Mouse (Mus musculus): Measurements from ENCODE around the gene Rab5a. TPM values are rescaled to one million over a fixed set of nuclear protein-coding genes. Genes with fewer than 3 reads are reported as not detected.

Rab5a gene
- polyA plus RNA-seq, 2 experiments from 2014 or later: 15.6 to 15.9 TPM

- no peak for ATAC-seq
These were observed 64.7 kb downstream of the Rab5a start for GRCm38 (mm10) chr17:53543591-53544324.

GRCm38 (mm10) chr17:53551306-53552299, 72.6 kb downstream of the Rab5a start:
- ATAC-seq: no peak

- peak; percentile 46 for ATAC-seq
These were observed 75.1 kb downstream of the Rab5a start for GRCm38 (mm10) chr17:53554088-53554487.

- no peak for ATAC-seq
These were observed 75.8 kb downstream of the Rab5a start for GRCm38 (mm10) chr17:53554813-53555212.

Other genes with a start within 250 kb of the Rab5a start
- gene Efhb, start 15.9 kb upstream of the Rab5a start, polyA plus RNA-seq (2017; shearing (Covaris generic)): under 1 TPM in 1 of 2 experiments, not detected in 1; 0.46 TPM
- 1 to 10 TPM in 1 of 2 experiments, under 1 TPM in 1; 0.47 to 1.2 TPM for gene Pp2d1, start 60.2 kb downstream of the Rab5a start, polyA plus RNA-seq (2017; shearing (Covaris generic))
- gene Kat2b, start 87.6 kb downstream of the Rab5a start, polyA plus RNA-seq (2017; shearing (Covaris generic)): 10 to 100 TPM; 12.1 to 22.0 TPM
- gene Sgo1, start 210.1 kb downstream of the Rab5a start, polyA plus RNA-seq (2017; shearing (Covaris generic)): 10 to 100 TPM in 1 of 2 experiments, 1 to 10 TPM in 1; 7.1 to 12.3 TPM

Data from activated CD4-positive, CD25-positive, alpha-beta regulatory T cell, adult 4 months (primary cell).